Mouse (Mus musculus) R1 (cell line): ENCODE measurements around the gene Cenpu.

Source experiments
- DNase-seq: peaks from one replicate; pipeline ENCODE4 v3.0.0-alpha.2; 2018; ENCODE audit warnings: low read depth, low spot score

Gene Cenpu

GRCm38 (mm10) chr8:46551615-46552440, at the start of gene Cenpu:
Gene Cenpu (plus strand): TSS chr8:46552028.
- peak; percentile 99 for DNase-seq

- DNase-seq, result no peak
These were observed 49.3 kb upstream of the Cenpu start for GRCm38 (mm10) chr8:46502333-46503071.

GRCm38 (mm10) chr8:46503072-46503695, 48.6 kb upstream of the Cenpu start:
- DNase-seq, result no peak

DNA sequence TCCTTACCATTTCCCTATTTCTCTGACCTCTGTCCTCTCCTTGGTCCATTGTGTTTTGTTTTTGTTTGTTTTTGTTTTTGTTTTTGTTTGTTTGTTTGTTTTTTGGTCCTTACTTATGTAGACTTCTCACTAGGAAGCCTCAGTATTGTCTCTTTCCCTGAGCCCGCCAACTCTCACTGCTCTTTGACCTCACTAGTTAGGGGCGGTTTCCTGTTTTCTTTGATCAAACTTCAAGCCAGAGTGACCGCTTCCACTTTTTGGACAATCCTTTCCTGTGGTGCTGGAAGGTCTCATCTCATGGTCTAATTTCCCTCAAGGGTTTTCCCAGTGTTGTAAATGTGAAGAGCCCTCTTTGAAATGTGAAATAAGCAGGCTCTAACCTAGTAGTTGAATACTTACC, 47.6 kb upstream of the Cenpu start:
- no peak for DNase-seq

- no peak for DNase-seq
These were observed 43.1 kb upstream of the Cenpu start for GRCm38 (mm10) chr8:46508488-46509395.

DNA sequence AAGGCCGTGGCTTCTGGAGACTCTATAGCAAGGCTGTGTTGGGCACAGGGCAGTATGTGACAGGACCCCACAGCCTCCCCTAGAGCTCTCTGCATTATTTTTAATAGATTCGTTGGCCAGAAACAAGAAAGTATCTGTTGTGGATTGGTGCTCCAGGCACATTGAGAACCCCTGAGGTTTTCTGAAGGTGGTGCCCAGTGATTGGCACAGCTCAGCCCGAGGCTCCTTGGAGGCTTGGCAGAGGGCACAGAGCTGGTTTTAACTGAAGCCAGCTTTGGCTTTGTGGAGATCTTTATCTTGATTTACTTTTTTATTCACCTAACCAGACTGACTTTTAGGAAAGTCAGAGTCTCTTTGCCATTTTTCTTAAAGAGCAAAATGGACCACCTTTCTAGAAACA, 42.4 kb upstream of the Cenpu start:
- no peak for DNase-seq

- no peak for DNase-seq
These were observed 40.5 kb upstream of the Cenpu start for GRCm38 (mm10) chr8:46511336-46511735.

DNA sequence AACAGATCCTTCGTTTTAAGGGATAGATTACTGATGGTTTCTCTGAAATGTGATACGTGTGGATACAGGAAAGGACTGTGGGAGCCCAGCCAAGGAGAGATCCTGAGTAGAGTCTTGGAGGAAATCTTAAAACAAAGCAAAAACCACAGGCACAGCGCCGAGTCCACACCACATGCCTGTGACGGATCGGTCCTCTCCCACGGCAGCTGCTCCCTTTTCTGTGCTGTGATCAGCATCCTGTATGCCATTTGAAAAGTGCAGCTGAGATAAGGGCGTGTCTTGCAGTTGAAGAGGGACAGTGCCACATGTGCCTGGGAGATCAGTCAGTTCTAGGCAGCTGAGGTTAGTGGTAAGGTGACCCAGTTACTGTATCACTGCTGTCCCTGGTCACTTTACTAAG, 39.3 kb upstream of the Cenpu start:
- no peak for DNase-seq

DNA sequence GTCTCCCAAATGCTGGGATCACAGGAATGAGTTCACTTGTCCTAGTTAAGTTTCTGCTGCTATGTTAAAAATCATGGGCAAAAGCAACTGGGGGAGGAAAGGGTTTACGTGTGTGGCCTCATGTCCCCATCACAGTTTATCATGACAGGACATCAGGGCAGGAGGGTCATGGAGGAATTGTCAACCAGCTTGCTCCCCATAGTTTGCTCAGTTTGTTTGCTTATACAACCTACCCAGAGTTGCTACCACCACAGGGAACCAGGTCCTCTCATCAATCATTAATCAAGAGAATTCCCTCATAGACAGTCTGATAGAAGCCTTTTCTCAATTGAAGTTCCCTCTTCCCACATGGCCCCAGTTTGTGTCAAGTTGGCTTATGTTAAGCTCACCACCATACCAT, 37.8 kb upstream of the Cenpu start:
- no peak for DNase-seq

DNA sequence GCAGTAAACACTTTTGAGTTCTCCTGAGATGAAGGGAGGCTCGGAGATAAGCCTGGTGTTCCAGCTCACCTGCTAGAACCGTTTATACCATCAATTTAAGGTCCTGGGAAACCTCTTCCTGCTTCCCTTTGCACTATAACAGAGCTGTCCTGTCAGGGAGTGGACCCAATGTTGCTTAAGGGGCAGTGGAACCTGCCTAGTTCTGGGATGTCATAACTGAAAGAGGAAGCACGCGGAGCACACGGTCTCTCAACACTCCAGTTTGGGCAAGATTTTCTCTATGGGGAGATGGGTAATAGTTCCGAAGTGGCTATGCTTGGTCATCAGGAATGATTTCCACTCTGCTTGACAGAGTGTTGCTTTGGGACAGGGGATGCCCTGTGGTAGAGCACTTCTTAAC, 31.2 kb upstream of the Cenpu start:
- no peak for DNase-seq

GRCm38 (mm10) chr8:46526098-46526497, 25.7 kb upstream of the Cenpu start:
- no peak for DNase-seq

GRCm38 (mm10) chr8:46526821-46527220, 25.0 kb upstream of the Cenpu start:
- peak; percentile 32 for DNase-seq

- DNase-seq, result no peak
These were observed 22.3 kb upstream of the Cenpu start for GRCm38 (mm10) chr8:46529508-46529907.

DNA sequence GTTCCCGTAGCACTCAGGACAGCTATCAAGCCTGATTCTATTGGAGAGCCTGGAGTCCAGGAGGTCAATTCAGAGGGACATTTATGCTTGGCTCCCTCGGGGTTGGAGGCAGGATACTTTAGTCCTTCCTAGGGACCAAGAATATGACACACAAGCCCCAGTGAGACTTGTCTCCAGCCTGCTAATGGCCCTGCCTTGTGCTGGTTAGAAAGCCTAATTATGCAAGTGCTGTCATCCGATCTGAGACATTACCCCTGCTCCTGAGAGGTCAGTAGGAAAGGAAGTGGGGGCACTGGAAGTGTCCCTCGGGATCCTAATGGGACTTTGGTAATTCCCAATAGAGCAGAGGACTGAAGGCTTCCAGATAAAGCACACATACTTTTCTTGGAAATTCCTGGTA, 21.3 kb upstream of the Cenpu start:
- DNase-seq, result no peak

- no peak for DNase-seq
These were observed 17.9 kb upstream of the Cenpu start for GRCm38 (mm10) chr8:46533926-46534325.

- DNase-seq, result no peak
These were observed 12.1 kb upstream of the Cenpu start for GRCm38 (mm10) chr8:46539701-46540100.

GRCm38 (mm10) chr8:46543191-46543590, 8.6 kb upstream of the Cenpu start:
- DNase-seq, result no peak

DNA sequence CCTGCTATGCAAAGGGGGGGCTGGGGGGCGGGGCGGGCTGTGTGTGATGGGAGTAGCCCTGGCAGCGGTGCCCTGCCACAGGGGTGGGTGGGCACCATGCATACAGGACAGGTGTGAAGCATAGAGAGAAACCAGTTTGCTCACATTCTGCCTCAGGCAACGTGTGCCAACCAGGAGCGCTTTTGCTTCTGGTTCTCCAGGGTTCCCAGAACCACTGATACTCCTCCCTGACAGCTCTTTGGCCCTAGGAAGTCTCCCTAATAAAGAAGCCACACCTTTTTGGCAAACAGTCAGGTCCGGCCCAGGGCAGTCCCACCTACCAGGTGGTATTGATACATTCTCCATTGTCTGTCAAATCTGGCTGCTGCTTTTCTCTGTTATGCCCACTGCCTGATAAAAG, 8.2 kb upstream of the Cenpu start:
- DNase-seq, result no peak

DNA sequence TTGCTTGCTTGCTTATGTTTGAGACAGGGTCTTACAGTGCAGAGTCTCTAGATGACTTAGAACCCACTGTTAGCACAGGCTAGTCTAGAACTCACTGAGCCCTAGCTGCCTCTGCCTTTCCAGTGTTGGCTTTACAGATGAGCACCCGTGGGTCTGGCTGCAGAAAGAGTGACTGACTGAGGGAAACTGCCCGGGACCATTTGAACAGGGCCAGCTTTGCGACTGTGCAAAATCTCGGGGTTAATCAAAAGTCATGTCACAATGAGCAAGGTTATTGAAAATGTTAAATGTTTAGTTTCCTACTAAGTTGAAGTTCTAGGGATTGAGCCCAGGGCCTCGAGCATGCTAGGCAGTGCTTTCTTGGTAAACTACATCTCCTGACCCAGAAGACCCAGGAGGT, 6.0 kb upstream of the Cenpu start:
- DNase-seq, result no peak

DNA sequence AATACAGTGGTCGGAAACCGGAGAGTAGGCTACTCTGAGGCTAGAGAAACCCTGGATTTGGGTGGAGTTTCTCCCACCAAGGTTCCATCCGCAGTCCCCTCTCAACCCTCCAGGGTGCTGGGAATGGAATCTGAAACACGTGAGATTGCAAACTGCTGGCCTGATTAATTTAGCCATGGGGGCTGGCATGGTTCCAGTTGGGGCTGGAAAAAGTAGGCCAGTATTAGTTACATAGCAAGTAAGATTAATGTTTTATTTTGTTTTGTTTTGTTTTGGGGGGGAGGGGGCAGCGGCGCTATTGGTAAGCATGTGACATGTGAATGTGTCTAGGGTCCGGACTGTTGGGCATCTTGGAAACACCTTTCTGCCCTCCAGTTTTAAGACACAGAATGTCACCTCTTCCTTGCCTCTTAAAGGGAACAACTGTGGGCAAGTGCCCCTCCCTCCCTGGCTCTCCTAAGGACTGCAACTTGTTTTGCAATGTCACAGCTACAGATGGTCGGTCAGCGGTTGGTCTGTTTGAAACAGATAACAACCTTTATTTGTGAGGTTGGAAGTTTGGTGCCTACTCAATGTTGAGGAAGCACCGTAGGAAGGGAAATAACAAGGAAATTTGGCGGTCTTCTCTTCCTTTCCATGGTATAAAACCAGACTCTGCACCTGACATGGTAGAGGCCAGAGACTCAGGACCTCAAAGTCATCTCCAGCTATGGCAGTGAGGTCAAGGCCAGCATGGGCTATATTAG, 5.2 kb upstream of the Cenpu start:
- peak; percentile 28 for DNase-seq

DNA sequence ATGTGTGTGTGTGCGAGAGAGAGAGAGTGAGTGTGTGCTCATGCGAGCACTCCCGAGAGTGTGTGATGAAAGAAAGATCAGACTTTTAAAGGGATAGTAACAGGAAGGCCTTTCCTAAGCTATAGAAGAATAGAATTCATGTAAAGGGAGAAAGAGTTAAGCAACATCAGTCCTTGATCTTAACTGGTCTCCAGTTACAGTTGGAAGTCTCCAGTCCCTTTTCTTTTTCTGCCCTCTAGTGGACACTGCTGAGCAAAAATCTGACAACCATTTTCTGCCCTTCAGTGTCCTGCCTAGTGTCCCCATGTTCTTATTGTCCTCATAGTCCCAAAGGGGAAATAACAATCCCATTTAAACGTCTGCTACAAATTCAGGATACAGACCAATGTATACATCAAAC, 4.6 kb upstream of the Cenpu start:
- DNase-seq, result peak; percentile 63
